Mouse (Mus musculus) gastrocnemius, adult 2 months (tissue): ENCODE measurements around the gene Hipk4. TPM values are rescaled to one million over a fixed set of nuclear protein-coding genes. Genes with fewer than 3 reads are reported as not detected.
A peak's percentile ranks its signal among the peaks of the same experiment; 100 is the strongest.

Experiments used
- DNase-seq: peaks from one replicate; pipeline ENCODE4 v3.0.0; 2022
- H3K27ac ChIP-seq: fragments of 200-600 bp; 2 replicates; pipeline ENCODE4 v1.8.1; 2022; ENCODE audit warnings: mild to moderate bottlenecking
- H3K4me3 ChIP-seq: fragments of 200-600 bp; 2 replicates; pipeline ENCODE4 v1.8.1; 2022; ENCODE audit warnings: mild to moderate bottlenecking, moderate library complexity
- CTCF ChIP-seq: fragments of 200-600 bp; IDR thresholded peaks from 2 replicates; pipeline ENCODE4 v1.8.1; 2022; ENCODE audit warnings: antibody characterized with exemption, mild to moderate bottlenecking, moderate library complexity
- intact Hi-C: fragments of 180-260 bp; cut with DNase I; formaldehyde crosslinking; loops from one replicate; pipeline ENCODE4 v1.15.1; 2025
- long read RNA-seq, 2 experiments: library from polyadenylated mRNA; stranded (forward); transcript quantifications; one replicate each; pipeline ENCODE4 v2.0.0; 2021
- total RNA-seq, 2 experiments: library from RNA; stranded (reverse); gene quantifications; 2 replicates each; pipeline ENCODE4 v1.2.3; 2021

The Hipk4 gene
- under 1 TPM in 1 of 2 experiments, not detected in 1; 0.13 TPM for total RNA-seq
- long read RNA-seq, experiment 1 = 0 reads
- long read RNA-seq, experiment 2 = 0 reads

DNA sequence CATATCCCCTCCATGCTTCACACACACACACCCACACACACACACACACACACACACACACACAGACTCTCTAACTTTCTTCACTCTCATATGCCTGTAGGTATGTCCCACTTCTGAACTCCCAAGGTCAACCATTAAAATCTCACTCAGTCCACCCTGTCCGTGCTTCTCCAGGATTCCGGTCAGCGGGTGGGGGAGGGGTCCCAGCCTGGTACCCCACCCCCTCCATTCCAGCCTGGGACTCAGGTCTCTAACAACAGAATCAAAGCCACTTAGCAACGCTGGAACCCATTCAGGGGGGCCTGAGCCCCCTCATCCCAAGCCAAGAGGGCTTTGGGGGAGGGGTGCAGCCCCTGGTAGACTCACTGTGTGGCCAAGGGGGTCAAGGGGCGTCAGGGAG, at the start of gene Hipk4:
Gene Hipk4 (plus strand): TSS at position 301 of the 400 bp plus-strand sequence.
- intact Hi-C loops = no loop called here
- TF ChIP-seq CTCF = no peak
- no peak for DNase-seq
- H3K27ac ChIP-seq = no peak within 1 kb of the TSS
- H3K4me3 ChIP-seq = no peak within 1 kb of the TSS

GRCm38 (mm10) chr7:27473835-27474489, 49.1 kb upstream of the Hipk4 start:
- no peak for TF ChIP-seq CTCF
- DNase-seq = no peak
- intact Hi-C loops = no loop called here
- peak overlapping the region; percentile 96 for H3K27ac ChIP-seq
- H3K4me3 ChIP-seq = peak overlapping the region; percentile 79

- peak; percentile 72 for TF ChIP-seq CTCF
- peak overlapping the region; percentile 79 for H3K4me3 ChIP-seq
- peak; percentile 99 for DNase-seq
- peak overlapping the region; percentile 96 for H3K27ac ChIP-seq
- intact Hi-C loops = no loop called here
These were observed 48.5 kb upstream of the Hipk4 start for GRCm38 (mm10) chr7:27474490-27474954.

DNA sequence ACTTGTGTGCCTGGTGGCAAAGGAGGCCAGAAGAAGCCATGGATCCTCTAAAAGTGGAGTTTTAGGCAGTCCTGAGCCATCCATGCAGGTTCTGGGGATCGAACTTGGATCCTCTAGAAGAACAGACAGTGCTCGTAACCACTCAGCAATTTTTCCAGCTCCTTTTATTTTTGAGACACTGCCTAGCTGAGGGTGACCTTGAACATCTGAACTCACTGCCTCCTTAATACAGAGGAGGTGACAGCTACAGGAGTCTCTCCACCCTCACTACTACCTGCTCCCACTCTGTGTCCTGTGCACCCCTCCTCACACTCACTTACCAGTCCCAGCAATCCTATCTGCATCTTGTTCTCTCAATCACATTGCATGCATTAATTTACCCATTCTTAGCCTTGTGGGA, 47.5 kb upstream of the Hipk4 start:
- peak overlapping the region; percentile 79 for H3K4me3 ChIP-seq
- no peak for TF ChIP-seq CTCF
- H3K27ac ChIP-seq = peak overlapping the region; percentile 96
- intact Hi-C loops = loop anchor here (5.0 kb wide), 1 partner anchor 52 kb away; no protein-coding TSS in a partner anchor
- no peak for DNase-seq

GRCm38 (mm10) chr7:27476098-27476635, 46.9 kb upstream of the Hipk4 start:
- Histone ChIP-seq H3K27ac (peak overlapping the region; percentile 96), H3K4me3 (no peak overlapping the region)
- intact Hi-C loops = loop anchor here (5.0 kb wide), 1 partner anchor 51 kb away; no protein-coding TSS in a partner anchor
- no peak for TF ChIP-seq CTCF
- no peak for DNase-seq

GRCm38 (mm10) chr7:27478561-27478960, 44.5 kb upstream of the Hipk4 start:
- TF ChIP-seq CTCF = no peak
- intact Hi-C loops = loop anchor here (5.0 kb wide), 1 partner anchor 49 kb away; no protein-coding TSS in a partner anchor

DNA sequence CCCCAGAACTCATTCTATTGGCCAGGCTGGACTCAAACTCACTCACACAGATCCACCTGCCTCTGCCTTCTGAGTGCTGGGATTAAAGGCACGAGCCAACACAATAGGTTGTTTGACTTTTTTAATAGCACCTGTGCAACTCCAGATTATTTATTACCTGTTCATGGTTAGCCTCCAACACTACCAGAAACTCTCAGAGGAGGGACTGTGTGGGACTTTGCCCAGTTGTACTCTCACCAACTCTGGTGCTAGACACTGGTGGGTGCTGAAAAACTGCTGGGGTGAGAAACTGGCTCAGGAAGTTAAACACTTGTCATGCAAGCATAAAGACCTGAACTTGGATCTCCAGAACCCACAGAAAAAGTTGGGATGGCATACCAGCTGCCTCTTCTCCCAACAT, 43.3 kb upstream of the Hipk4 start:
- no peak for DNase-seq
- TF ChIP-seq CTCF = no peak
- Histone ChIP-seq H3K27ac (peak overlapping the region; percentile 28; the same call in 1 of the 2 replicates), H3K4me3 (no peak overlapping the region)
- intact Hi-C loops = loop anchor here (5.0 kb wide), 1 partner anchor 48 kb away; no protein-coding TSS in a partner anchor

More at GRCm38 (mm10) chr7:27478561-27478960, 44.5 kb upstream of the Hipk4 start:
- no peak for DNase-seq
- Histone ChIP-seq H3K27ac (no peak overlapping the region), H3K4me3 (no peak overlapping the region)

DNA sequence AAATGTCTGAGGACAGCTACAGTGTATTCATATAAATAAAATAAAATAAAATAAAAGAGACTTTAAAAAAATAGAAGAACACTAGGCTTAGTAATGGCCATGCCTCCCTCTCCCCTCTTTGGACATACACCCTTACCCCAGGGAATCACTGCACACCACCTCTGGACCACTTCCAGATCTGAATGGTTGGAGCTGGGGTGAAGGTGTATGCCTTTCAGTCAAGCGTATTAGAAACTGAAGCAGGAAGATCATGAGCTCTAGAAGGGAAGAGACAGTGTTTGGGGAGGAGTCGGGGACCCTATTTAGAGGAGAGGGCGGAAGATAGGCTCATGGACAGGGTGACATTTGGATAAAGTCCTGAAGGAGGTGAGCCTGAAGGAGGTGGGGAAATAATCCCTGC, 42.6 kb upstream of the Hipk4 start:
- no peak for TF ChIP-seq CTCF

GRCm38 (mm10) chr7:27480927-27481626, 42.0 kb upstream of the Hipk4 start:
- no peak for TF ChIP-seq CTCF
- no peak for DNase-seq
- H3K27ac ChIP-seq = peak overlapping the region; percentile 91
- intact Hi-C loops = no loop called here
- H3K4me3 ChIP-seq = peak overlapping the region; percentile 65

More for the DNA sequence above, 42.6 kb upstream of the Hipk4 start:
- H3K4me3 ChIP-seq = peak overlapping the region; percentile 65
- H3K27ac ChIP-seq = peak overlapping the region; percentile 91
- no peak for DNase-seq
- intact Hi-C loops = no loop called here

- DNase-seq = peak; percentile 98
- peak overlapping the region; percentile 91 for H3K27ac ChIP-seq
- peak overlapping the region; percentile 65 for H3K4me3 ChIP-seq
- no peak for TF ChIP-seq CTCF
- intact Hi-C loops = no loop called here
These were observed 41.5 kb upstream of the Hipk4 start for GRCm38 (mm10) chr7:27481627-27481969.

GRCm38 (mm10) chr7:27483860-27484259, 39.2 kb upstream of the Hipk4 start:
- no peak overlapping the region for H3K4me3 ChIP-seq
- no peak for DNase-seq
- TF ChIP-seq CTCF = no peak
- intact Hi-C loops = no loop called here
- no peak overlapping the region for H3K27ac ChIP-seq

DNA sequence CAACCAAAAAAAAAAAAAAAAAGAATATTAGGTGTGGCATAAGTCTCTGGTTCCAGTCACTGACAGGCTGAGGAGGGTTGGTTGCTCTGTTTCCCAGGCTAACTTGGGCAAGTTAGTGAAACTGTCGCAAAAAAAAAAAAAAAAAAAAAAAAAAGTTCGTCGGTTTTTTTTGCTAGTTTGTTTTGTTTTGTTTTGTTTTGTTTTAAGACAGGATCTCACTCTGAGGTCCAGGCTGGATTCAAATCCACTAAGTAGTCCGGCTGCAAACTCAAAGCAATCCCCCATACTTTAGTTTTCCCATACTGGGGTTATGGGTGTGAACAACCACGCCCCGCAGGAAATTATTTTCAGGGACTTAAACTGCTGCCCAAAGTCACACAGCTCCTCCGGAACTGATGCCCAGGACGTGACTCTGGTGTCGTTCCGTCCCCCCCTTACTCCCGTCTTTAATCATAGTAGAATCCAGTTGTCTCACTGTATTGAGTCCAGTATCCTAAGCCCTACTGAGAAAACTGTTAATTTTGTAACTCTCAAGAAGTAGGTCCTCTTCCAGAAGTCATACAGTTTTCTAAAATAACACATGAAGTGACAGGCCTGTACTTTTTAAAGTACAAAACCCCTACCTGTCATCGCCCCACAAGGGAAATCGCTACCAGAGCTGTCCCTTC, 36.8 kb upstream of the Hipk4 start:
- intact Hi-C loops = no loop called here
- TF ChIP-seq CTCF = no peak
- peak overlapping the region; percentile 98 for H3K27ac ChIP-seq
- DNase-seq = peak; percentile 54
- peak overlapping the region; percentile 91 for H3K4me3 ChIP-seq
